Mouse (Mus musculus): ENCODE results near the gene Dnm2.

- no peak for TF ChIP-seq CTCF (IDR thresholded peaks at IDR 0.05; ENCODE audit: extremely low read depth, insufficient read depth, low read length)
- no peak for TF ChIP-seq POLR2A (IDR thresholded peaks at IDR 0.05; ENCODE audit: extremely low read depth, insufficient read depth, low read length)
Measured at GRCm38 (mm10) chr9:21435777-21436635, 11.3 kb downstream of the Dnm2 start.
